22 mouse cellular contexts compared by ENCODE assay signal in genomic region chr2:29234002-29234401, GRCm38 (mm10). TPM values are rescaled to one million over a fixed set of nuclear protein-coding genes. Genes with fewer than 3 reads are reported as not detected.
DNase-seq lines count a peak whose midpoint lies in the region; ATAC-seq and TF ChIP-seq lines count a peak whose summit lies in the region.
"Had no signal": no experiment of that assay in that cellular context is flagged by ENCODE, and none has a peak within 500 bp of the region (broad histone marks: within the 10 kb centered on the region; RNA-seq: fewer than 3 reads in every experiment).

No protein-coding gene starts in this region.

- WGBS in forebrain, embryonic 12.5 days: 80% methylated on average over 4 of the region's 4 CpGs

- no peaks in the 10 kb centered on the region for H3K9me3 ChIP-seq in forebrain, embryonic 12.5 days
- H3K9me3 ChIP-seq: G1E had no signal

- peak overlapping the region; percentile 76 for H3K27ac ChIP-seq in gastrocnemius, adult 2 months
- H3K27ac ChIP-seq in forebrain, embryonic 12.5 days: no peak overlapping the region

- intact Hi-C loops in gastrocnemius, adult 2 months (cut with DNase I): no loop called here

- H3K9ac ChIP-seq in forebrain, embryonic 12.5 days: no peak overlapping the region

- TF ChIP-seq CTCF in gastrocnemius, adult 2 months (IDR thresholded peaks at IDR 0.05): no peak

- H3K4me1 ChIP-seq in forebrain, embryonic 12.5 days: peaks cover 6% of the 10 kb centered on the region

- no peak overlapping the region for H3K4me3 ChIP-seq in gastrocnemius, adult 2 months
- H3K4me3 ChIP-seq in forebrain, embryonic 12.5 days (replicated peaks): no peak overlapping the region

- peak; percentile 29 for DNase-seq in cerebellum, adult 9-11 months
- DNase-seq in cerebellum, postnatal 14 days: no peak
- DNase-seq in gastrocnemius, adult 2 months: no peak
- DNase-seq in gastrocnemius, postnatal 4 days (ENCODE audit: low spot score in 2 of 2): no peak
- peak; percentile 53 for DNase-seq in right cerebral cortex, adult 18-20 months
- no peak for DNase-seq in right cerebral cortex, postnatal 25 days
- DNase-seq in brain, adult 2 months (ENCODE audit: low read depth, low spot score): peak; percentile 62
- DNase-seq: adrenal gland, adult 2 months; adrenal gland, adult 8-10 months; adrenal gland, postnatal 10 days; adrenal gland, postnatal 14 days; adrenal gland, postnatal 25 days; adrenal gland, postnatal 36 days; B cell, adult 2 months; cerebellum, adult 11 months; cerebellum, adult 11-12 months; cerebellum, adult 18-20 months had no signal

- no peaks in the 10 kb centered on the region for H3K36me3 ChIP-seq in forebrain, embryonic 12.5 days (replicated peaks)
- H3K36me3 ChIP-seq: G1E had no signal

- no peak for ATAC-seq in forebrain, embryonic 12.5 days (ENCODE audit: low FRiP score)
- ATAC-seq: activated CD4-positive, CD25-positive, alpha-beta regulatory T cell, adult 4 months; CD4-positive, CD25-positive, alpha-beta regulatory T cell, adult 4 months; Patski had no signal

- H3K27me3 ChIP-seq in forebrain, embryonic 12.5 days: 0 out of 2 replicates have a peak, but pooled peaks cover 7% of the 10 kb centered on the region
- H3K27me3 ChIP-seq: Patski had no signal

- no peak overlapping the region for H3K4me2 ChIP-seq in forebrain, embryonic 12.5 days

RNA-seq across cellular contexts. Expression of gene Ntng2, which starts 18.8 kb away (rescaled TPM):
- 10 to 100 TPM; 25.0 to 27.0 TPM for total RNA-seq in gastrocnemius, adult 2 months (2021)
- total RNA-seq in gastrocnemius, postnatal 4 days (2021): 10 to 100 TPM; 11.3 to 13.0 TPM
- 3.0 and 3.8 TPM in 2 replicates for polyA plus RNA-seq in forebrain, embryonic 12.5 days (2016; fragmentation: Nextera tagmentation; extraction: Ambion mirVana)
- polyA plus RNA-seq: G1E had no signal

Comparison
In these comparisons a context has a peak if more than half of its experiments do, and no peak if none do; other contexts are left out.
1. DNase-seq: peak in cerebellum, adult 9-11 months (single experiment), right cerebral cortex, adult 18-20 months (single experiment) and brain, adult 2 months (single experiment); none in cerebellum, postnatal 14 days (0 of 2), gastrocnemius, adult 2 months (single experiment), gastrocnemius, postnatal 4 days (0 of 2) and right cerebral cortex, postnatal 25 days (single experiment).